Mouse (Mus musculus): ENCODE data around the gene Nsmce1. TPM values are rescaled to one million over a fixed set of nuclear protein-coding genes. Genes with fewer than 3 reads are reported as not detected.

Gene Nsmce1
- 10 to 100 TPM; 12.1 to 13.4 TPM for total RNA-seq (2021)
- long read RNA-seq, experiment 1, transcript Nsmce1-201 (8 exons, 1,120 nt) = major isoform, 14 of 21 reads
- long read RNA-seq, experiment 1, partial matches to known transcripts = 2 of 21 reads
- long read RNA-seq, experiment 1, other reads (novel, unspliced or antisense) = 5 of 21 reads
- long read RNA-seq, experiment 2, transcript Nsmce1-201 (8 exons, 1,120 nt) = major isoform, 17 of 24 reads
- long read RNA-seq, experiment 2, partial matches to known transcripts = 2 of 24 reads
- long read RNA-seq, experiment 2, other reads (novel, unspliced or antisense) = 5 of 24 reads

GRCm38 (mm10) chr7:125490947-125491735 lies at the start of gene Nsmce1:
Gene Nsmce1, minus strand, starts transcription at chr7:125491596.
- peak; percentile 93 to 96 for DNase-seq (ENCODE audit: low spot score in 2 of 2)

- DNase-seq (ENCODE audit: low spot score in 2 of 2) = no peak
Measured at GRCm38 (mm10) chr7:125541026-125541425, 49.6 kb upstream of the Nsmce1 start.

DNA sequence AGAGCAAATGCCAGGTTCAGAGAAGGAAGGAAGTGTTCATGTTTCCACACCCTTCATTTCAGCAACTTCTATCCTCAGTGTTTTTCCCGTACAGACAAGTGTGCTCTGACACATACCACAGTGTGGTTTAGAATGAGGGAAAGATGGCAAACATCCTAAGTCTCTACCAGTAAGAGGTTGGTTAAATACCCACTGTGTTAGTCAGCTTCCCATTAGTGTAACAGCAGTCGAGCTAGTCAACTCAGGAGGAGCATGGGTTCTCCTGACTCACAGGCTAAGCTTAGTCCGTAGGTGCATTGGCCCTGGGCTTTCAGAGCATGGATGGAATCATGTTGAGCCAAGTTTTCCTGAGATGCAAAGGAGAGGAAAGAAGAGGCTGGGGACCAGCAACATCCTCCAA lies 48.0 kb upstream of the Nsmce1 start:
- no peak for DNase-seq (ENCODE audit: low spot score in 2 of 2)

- no peak for DNase-seq (ENCODE audit: low spot score in 2 of 2)
Measured at GRCm38 (mm10) chr7:125527901-125528580, 36.6 kb upstream of the Nsmce1 start.

GRCm38 (mm10) chr7:125527186-125527585 lies 35.8 kb upstream of the Nsmce1 start:
- DNase-seq (ENCODE audit: low spot score in 2 of 2) = no peak

DNA sequence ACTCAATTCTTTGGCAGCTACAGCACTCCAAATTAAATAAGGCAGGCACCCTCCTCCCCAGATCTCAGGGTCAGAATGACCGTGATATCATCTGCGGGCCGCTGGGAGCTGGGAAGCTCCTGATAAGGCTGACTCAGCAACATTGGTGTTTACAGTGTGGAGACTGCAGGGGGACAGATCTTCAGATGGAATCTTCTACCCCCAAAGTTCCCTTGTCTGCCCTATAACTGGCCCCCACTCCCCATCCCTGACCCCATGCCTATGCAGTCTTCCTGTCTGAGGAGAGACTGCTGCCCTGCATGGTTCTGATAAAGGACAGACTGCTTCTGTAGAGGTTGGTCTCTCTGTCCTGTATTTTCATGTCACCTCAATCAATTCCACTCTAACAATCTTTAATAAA lies 31.7 kb upstream of the Nsmce1 start:
- DNase-seq (ENCODE audit: low spot score in 2 of 2) = no peak

- DNase-seq (ENCODE audit: low spot score in 2 of 2) = no peak
Measured at GRCm38 (mm10) chr7:125519715-125520114, 28.3 kb upstream of the Nsmce1 start.

DNA sequence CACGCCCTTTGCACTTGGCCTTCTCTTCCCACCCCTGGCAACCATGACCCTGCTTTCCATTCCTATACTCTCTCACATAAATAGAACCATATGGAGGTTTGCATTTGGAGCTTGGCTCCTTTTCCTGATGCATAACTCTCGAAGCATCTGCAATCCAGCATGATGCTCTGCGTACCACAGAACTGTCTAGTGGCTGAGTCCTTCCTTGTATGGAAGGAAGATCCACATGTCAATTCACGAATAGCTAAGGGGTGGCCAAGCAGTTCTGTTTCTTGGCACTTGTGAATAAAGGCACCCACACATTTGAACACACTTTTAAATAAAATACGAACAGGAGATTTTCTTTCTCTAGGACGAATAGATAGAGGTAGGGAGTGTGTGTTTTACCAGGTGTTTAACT lies 26.1 kb upstream of the Nsmce1 start:
- DNase-seq (ENCODE audit: low spot score in 2 of 2) = no peak

DNA sequence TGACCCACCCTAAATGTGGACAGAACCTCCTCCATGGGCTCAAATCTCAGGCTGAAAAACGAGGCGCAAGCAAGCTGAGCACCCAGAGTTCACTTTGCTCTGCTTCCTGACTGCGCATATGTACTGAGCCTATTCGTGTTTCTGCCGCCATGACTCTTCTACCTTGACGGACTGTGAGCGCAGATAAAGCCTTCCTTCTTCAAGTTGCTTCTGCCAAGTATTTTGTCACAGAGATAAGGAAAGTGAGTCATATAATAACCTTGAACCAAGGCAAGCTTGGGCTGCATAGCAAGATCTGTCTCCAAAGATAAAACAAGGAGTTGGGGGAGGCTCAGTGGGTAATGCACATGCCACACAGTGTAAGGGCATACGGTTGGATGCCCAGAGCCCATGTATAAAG lies 25.3 kb upstream of the Nsmce1 start:
- DNase-seq (ENCODE audit: low spot score in 2 of 2) = no peak

GRCm38 (mm10) chr7:125515081-125515853 lies 23.9 kb upstream of the Nsmce1 start:
- no peak for DNase-seq (ENCODE audit: low spot score in 2 of 2)

GRCm38 (mm10) chr7:125511852-125512251 lies 20.5 kb upstream of the Nsmce1 start:
- DNase-seq (ENCODE audit: low spot score in 2 of 2) = no peak

GRCm38 (mm10) chr7:125511432-125511831 lies 20.0 kb upstream of the Nsmce1 start:
- no peak for DNase-seq (ENCODE audit: low spot score in 2 of 2)

- DNase-seq (ENCODE audit: low spot score in 2 of 2) = no peak
Measured at GRCm38 (mm10) chr7:125507279-125507678, 15.9 kb upstream of the Nsmce1 start.

DNA sequence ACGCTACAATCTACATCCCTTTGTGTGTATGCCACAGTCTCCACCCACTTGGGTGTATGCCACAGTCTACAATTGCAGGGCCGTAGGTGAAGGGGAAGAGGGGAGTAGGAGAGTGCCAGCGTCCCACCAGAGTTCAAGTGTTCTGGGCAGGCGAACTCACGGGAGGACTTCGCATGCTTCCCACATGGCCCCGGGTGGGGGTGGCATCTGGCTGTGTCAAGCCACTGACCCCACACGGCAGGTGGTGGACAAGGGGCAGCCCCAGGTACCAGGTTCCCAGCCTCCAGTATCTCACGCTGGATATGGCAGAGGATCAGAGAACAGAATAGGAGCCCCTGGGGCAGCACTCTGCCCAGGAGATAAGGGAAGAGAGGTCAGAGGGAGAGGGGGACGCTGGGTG lies 14.2 kb upstream of the Nsmce1 start:
- no peak for DNase-seq (ENCODE audit: low spot score in 2 of 2)

- peak; percentile 43 to 69 for DNase-seq (ENCODE audit: low spot score in 2 of 2)
Measured at GRCm38 (mm10) chr7:125504618-125505017, 13.2 kb upstream of the Nsmce1 start.

- DNase-seq (ENCODE audit: low spot score in 2 of 2) = no peak
Measured at GRCm38 (mm10) chr7:125503374-125504092, 12.1 kb upstream of the Nsmce1 start.

- DNase-seq (ENCODE audit: low spot score in 2 of 2) = no peak
Measured at GRCm38 (mm10) chr7:125500879-125501278, 9.5 kb upstream of the Nsmce1 start.

- DNase-seq (ENCODE audit: low spot score in 2 of 2) = peak; percentile 10 to 24
Measured at GRCm38 (mm10) chr7:125499927-125500868, 8.8 kb upstream of the Nsmce1 start.

GRCm38 (mm10) chr7:125495864-125496440 lies 4.6 kb upstream of the Nsmce1 start:
- no peak for DNase-seq (ENCODE audit: low spot score in 2 of 2)

All from left cerebral cortex, adult 18-20 months (tissue).